Mouse (Mus musculus) skeletal muscle tissue, adult 2 months (tissue): Measurements from ENCODE around the gene Rab30.
"Not testable (repeated sequence)": the region's sequence is repeated elsewhere in the genome, so short reads cannot be mapped to it uniquely, and the experiment has no call there.

ENCODE experiments used
- DNase-seq: peaks from one replicate; pipeline ENCODE4 v3.0.0-alpha.2; 2012; ENCODE audit warnings: low read depth, low spot score

Gene Rab30

GRCm38 (mm10) chr7:92741152-92741860 is at the start of gene Rab30:
Rab30 (plus strand) TSS chr7:92741603.
- DNase-seq, result peak; percentile 98

DNA sequence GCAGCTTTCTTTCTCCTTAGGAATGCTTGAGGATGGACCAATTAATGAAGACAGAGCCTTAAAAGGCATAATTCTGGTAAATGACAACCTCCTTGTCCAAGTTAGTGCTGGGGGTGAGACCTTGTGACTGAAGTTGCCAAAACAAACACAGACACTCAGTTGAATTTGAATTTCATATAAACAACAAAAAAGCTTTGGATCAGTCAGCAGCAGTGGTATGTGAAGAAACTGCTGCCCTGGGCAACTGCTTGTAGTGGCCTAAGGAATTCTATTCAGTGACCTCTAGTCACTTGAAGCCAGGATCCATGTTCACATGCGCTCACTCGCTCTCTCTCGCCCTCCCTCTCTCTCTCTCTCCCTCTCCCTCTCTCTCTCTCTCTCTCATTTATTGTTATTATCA is 45.0 kb upstream of the Rab30 start:
- DNase-seq, result no peak

- DNase-seq, result no peak
Measured at GRCm38 (mm10) chr7:92698770-92699169, 42.6 kb upstream of the Rab30 start.

GRCm38 (mm10) chr7:92703661-92704060 is 37.7 kb upstream of the Rab30 start:
- no peak for DNase-seq

GRCm38 (mm10) chr7:92705534-92705933 is 35.9 kb upstream of the Rab30 start:
- no peak for DNase-seq

DNA sequence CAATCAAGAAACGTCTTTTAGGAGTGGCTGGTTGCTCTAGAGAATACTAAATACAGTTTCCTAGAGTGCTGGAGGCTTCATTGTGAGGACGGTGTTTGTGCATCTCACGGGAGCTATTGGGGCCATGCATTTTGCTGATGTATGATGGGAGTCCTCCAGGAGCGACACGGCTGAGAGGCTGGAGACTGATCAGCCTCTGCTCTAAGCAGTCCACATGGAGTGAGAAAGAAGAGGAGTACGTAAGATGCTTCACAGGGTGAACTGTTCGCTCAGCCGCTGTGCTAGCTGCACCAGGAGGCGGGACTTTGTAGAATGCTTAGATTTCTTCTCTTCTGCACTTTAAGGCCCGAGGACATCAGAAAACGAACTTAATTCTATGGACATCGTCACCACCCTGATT is 34.7 kb upstream of the Rab30 start:
- no peak for DNase-seq

GRCm38 (mm10) chr7:92709573-92709972 is 31.8 kb upstream of the Rab30 start:
- DNase-seq, result no peak

GRCm38 (mm10) chr7:92711593-92711992 is 29.8 kb upstream of the Rab30 start:
- no peak for DNase-seq

- no peak for DNase-seq
Measured at GRCm38 (mm10) chr7:92715055-92715454, 26.3 kb upstream of the Rab30 start.

DNA sequence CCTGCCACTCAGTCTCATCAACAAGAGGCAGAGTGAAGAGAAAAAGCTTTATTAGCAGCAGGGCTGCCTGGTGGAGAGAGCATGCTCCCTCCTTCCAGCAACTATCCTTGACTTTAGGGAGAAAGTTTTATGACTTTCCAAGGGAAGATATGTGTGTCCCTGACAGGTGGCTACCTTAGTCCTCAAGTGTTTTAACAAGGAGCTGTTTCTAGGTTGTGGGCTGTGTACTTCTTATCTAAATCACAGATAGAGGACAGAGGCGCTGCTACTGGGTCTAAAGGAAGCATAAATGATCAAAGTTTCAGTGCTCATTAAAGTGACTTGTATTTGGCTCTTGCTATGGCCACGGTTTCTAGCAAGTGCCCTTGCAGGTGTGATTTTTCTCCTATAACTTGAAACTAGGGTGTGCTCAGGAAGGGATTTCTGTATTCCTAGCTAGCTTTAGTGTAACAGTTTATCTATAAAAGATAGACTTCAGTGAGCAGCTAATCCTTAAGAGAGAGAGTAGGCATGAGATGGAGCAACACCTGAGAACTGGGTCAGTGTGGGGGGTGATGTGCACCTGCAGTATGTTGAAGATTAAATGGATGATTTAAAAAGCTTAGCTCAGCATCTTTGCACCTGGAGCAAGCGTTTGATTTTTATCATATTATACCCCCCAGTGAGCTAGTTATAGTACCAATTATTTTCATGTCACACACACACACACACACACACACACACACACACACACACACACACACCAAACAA is 21.1 kb upstream of the Rab30 start:
- no peak for DNase-seq

- DNase-seq, result no peak
Measured at GRCm38 (mm10) chr7:92723750-92724149, 17.7 kb upstream of the Rab30 start.

- DNase-seq, result no peak
Measured at GRCm38 (mm10) chr7:92724261-92724660, 17.1 kb upstream of the Rab30 start.

DNA sequence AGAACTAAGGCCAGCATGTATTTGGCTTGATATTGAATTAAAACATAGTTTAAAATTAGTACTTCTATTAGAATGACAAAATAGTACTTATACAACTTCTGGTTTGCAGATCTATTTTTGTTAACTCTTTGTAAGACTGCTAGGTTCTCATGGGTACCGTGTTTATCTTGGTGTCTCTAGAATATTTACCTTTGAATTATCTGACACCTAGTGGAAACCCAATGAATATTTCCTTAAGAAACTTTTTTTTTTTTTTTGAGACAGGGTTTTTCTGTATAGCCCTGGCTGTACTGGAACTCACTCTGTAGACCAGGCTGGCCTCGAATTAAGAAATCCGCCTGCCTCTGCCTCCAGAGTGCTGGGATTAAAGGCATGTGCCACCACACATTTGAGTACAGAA is 11.8 kb upstream of the Rab30 start:
- not testable (repeated sequence) for DNase-seq

DNA sequence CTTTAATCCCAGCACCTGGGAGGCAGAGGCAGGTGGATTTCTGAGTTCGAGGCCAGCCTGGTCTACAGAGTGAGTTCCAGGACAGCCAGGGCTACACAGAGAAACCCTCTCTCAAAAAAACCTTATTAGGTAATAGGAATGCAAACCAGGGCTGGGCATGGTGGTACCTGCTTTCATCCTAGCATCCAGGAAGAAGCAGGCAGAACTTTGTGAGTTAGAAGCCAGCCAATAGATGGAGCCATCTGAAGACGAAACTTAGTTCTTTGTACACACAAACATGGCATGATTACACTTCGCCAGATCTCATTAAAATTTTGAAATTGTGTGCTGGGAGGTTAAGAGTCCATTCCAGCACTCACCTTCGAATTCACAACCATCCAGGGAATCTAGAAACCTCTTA is 10.9 kb upstream of the Rab30 start:
- no peak for DNase-seq

- DNase-seq, result no peak
Measured at GRCm38 (mm10) chr7:92730959-92731358, 10.4 kb upstream of the Rab30 start.

DNA sequence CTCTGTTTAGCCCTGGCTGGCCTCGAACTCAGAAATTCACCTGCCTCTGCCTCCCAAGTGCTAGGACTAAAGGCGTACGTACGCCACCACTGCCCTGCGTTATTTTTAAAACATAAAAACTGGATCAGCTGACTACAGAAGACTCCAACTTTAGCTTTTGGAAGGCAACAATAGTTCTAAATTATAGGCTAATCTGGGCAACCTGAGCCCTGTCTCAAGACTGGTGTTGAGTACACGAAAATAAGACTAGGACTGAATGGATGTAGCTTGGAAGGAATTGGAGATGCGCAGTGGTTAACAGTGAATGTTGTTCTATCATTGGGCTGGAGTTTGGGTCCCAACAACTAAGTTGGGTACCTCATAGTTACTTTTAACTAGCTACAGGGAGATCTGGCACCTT is 9.3 kb upstream of the Rab30 start:
- no peak for DNase-seq

DNA sequence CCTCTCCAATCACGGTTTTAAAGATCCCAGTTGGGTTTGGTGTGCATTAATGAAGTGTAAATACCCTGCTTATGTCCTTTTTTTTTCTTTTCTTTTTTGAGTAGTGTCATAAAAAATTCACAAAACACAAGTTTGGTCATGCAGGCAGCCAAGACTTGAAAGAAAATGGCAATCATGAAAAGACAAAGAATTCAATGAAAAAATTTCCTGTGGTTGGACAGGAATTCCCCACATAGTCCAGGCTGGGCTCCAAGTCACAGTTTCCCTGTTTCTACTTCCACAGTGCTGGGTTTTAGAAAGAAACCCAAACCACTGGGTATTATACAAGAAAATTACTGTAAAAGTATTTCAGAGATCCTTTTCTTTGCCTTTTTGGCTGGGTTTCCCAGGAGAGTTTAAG is 3.8 kb upstream of the Rab30 start:
- DNase-seq, result no peak

DNA sequence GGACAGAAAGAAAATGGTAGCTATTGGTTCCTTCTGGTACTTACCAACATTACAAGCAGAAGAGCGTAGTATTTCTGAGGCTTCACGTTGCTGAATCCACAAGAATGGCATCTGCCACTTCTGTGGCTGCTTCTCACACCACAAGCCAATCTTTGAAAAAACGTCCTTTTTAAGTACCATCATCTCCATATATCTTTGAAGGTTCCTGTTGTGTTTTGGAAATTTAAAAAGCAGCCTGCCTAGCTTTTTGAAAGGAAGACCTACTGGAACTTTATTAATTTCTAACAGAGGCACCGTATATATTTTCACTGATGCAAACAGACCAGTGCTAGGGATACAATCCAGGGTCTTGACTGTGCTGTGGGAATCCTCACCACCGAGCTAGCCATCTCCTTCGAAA is 1.4 kb upstream of the Rab30 start:
- DNase-seq, result no peak

- no peak for DNase-seq
Measured at GRCm38 (mm10) chr7:92740411-92741115, 840 bp upstream of the Rab30 start.

GRCm38 (mm10) chr7:92741861-92742249 is 452 bp downstream of the Rab30 start:
- no peak for DNase-seq

DNA sequence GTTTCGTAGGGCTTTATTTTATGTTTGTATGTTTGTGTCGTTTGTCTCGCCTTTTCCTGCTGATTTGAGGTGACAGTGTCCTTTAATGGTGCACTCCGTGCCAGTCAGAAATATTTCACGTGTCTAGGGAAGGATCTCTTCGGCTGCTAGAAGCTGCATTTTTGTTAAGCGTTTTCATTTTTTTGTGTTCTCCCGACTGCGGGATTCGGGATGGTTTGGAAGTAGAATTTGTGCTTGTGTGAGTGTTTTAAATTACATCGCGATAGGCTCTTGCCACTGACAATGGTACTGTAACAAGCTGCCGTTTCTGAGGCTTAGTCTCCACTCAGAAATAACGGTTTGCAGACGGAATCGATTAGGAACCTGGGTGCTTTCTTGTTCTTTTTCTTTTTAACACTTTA is 938 bp downstream of the Rab30 start:
- DNase-seq, result no peak

- peak; percentile 20 for DNase-seq
Measured at GRCm38 (mm10) chr7:92742774-92743173, 1.4 kb downstream of the Rab30 start.

DNA sequence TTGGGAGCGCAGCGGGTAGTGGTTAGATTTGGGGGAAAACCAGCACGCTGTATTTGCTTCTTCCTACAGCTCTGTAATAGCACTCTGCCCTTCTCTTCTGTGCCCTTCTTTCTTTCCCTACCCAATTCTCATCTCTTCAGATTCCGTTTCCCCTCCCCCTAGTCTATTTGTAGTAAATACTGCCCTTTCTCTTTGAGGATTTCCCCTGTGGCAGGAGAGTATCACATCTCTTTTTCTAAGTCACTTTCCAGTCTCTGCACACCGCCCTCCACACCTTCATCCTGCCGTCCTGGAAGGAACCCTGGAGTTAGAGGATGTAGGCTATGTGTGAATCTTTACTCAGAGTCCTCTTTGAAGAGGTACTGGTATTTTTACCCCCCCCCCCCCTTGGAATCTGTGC is 1.9 kb downstream of the Rab30 start:
- no peak for DNase-seq
